Mouse (Mus musculus) heart, postnatal 0 days (tissue): Measurements from ENCODE around the gene Gstm5.

Source experiments
- CTCF ChIP-seq: IDR thresholded peaks from 2 replicates; pipeline ENCODE4 v1.5.1; 2016; ENCODE audit warnings: antibody characterized with exemption, control low read depth, low read depth
- EP300 ChIP-seq: IDR thresholded peaks from 2 replicates; pipeline ENCODE4 v1.6.1; 2016; ENCODE audit warnings: antibody characterized with exemption, low read depth

DNA sequence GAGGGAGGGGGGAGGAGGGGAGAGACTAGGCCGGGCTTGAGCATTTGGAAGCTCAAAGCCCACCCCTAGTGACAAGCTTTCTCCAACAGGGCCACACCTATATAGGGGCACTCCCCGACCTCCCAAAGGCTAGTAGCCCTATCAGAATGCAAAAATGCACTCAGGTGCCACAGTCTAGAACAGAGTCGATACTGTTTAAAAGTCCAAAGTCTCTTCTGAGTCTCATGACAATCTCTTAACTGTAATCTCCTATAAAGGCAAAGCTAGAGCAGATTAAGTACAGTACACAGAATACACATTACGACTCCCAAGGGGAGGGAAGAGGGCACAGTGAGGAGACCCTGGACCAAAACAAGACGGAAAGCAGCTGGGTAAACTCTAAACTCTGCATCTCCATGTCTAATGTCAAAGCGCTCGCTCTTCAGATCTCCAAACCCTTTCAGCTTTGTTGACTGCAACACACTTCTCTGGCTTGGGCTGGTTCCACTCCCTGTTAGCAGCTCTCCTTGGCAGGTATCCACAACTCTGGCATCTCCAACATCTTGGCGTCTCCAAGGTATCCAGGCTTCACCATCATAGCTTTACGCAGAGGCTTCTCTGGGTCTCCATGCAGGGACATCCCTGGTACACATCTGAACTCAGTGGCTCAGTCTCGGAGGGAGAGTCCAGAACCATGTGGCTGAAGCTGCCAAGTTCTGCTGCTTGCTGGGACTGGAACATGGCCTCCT lies 30.1 kb upstream of the Gstm5 start:
- TF ChIP-seq CTCF (no peak), EP300 (no peak)
